Mouse (Mus musculus) MEL (cell line): ENCODE results near the gene Atpaf1.
A peak's percentile ranks its signal among the peaks of the same experiment; 100 is the strongest.

ENCODE experiments used
- BHLHE40 ChIP-seq: IDR thresholded peaks from 2 replicates; pipeline ENCODE4 v1.6.1; 2012; ENCODE audit warnings: low read depth, mild to moderate bottlenecking, inconsistent platforms, low read length, improper control_type of control experiment, borderline replicate concordance
- ETS1 ChIP-seq: IDR thresholded peaks from 2 replicates; pipeline ENCODE4 v1.6.1; 2012; ENCODE audit warnings: low read depth, mild to moderate bottlenecking, inconsistent platforms, low read length, improper control_type of control experiment, moderate library complexity
- GATA1 ChIP-seq: IDR thresholded peaks from 2 replicates; pipeline ENCODE4 v1.6.1; 2011; ENCODE audit warnings: low read depth, low read length, improper control_type of control experiment
- MXI1 ChIP-seq: IDR thresholded peaks from 2 replicates; pipeline ENCODE4 v1.6.1; 2011; ENCODE audit warnings: mild to moderate bottlenecking, low read depth, low read length, improper control_type of control experiment
- NELFE ChIP-seq: IDR thresholded peaks from 2 replicates; pipeline ENCODE4 v1.6.1; 2011; ENCODE audit warnings: low read depth, low read length, improper control_type of control experiment
- NRF1 ChIP-seq: IDR thresholded peaks from 2 replicates; pipeline ENCODE4 v1.6.1; 2014; ENCODE audit warnings: low read depth, mild to moderate bottlenecking, inconsistent platforms, low read length, improper control_type of control experiment, moderate library complexity; ENCODE audit not compliant: poor library complexity, insufficient read depth, severe bottlenecking
- POLR2A ChIP-seq, 2 experiments: IDR thresholded peaks; 2 replicates each; pipeline ENCODE4 v1.6.1; 2011 to 2012; ENCODE audit warnings: low read length in 2 of 2, mild to moderate bottlenecking in 2 of 2, control low read depth in 1 of 2, improper control_type of control experiment in 1 of 2, low read depth in 1 of 2, moderate library complexity in 1 of 2; ENCODE audit not compliant: control insufficient read depth in 1 of 2, insufficient read depth in 1 of 2, poor library complexity in 1 of 2
- SIN3A ChIP-seq: IDR thresholded peaks from 2 replicates; pipeline ENCODE4 v1.6.1; 2012; ENCODE audit warnings: low read length, improper control_type of control experiment, inconsistent platforms
- ZNF384 ChIP-seq: IDR thresholded peaks from 2 replicates; pipeline ENCODE4 v1.6.1; 2012; ENCODE audit warnings: low read depth, mild to moderate bottlenecking, inconsistent platforms, low read length, improper control_type of control experiment

DNA sequence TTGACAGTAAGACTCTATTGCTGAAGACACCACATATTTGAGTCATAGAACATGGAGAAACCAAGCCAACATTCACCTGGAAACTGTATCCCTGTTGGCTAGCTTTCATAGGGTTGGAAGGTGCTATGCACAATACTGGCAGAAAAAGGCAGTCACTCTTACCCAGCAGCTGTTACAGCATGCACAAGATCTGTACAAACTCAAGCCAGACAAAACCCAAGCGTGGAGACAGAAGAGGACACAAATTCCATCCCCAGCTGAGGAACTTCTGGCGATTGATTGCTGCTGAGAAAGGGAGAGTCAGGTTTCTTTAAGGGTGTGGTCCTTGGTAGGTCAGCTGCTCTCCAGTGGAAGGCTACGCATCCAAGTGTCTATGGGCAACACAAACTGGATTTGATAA lies 35.6 kb downstream of the Atpaf1 start:
- TF ChIP-seq NELFE: no peak
- peak; percentile 60; the same call in 1 of the 2 replicates for TF ChIP-seq ETS1
- TF ChIP-seq ZNF384: no peak
- no peak for TF ChIP-seq BHLHE40
- no peak for TF ChIP-seq NRF1
- 0 out of 2 replicates have a peak, but pooled peaks have one; percentile 25 for TF ChIP-seq SIN3A
- 0 out of 2 replicates have a peak, but pooled peaks have one; percentile 22 for TF ChIP-seq MXI1
- TF ChIP-seq POLR2A (IDR thresholded peaks at IDR 0.05; ENCODE audit: control insufficient read depth in 1 of 2, insufficient read depth in 1 of 2, low read depth in 1 of 2, low read length in 2 of 2, poor library complexity in 1 of 2): no peak
- TF ChIP-seq GATA1: no peak
